Mouse (Mus musculus) neural tube, embryonic 15.5 days (tissue): Measurements from ENCODE around the gene Arhgef10l. TPM values are rescaled to one million over a fixed set of nuclear protein-coding genes. Genes with fewer than 3 reads are reported as not detected.
A peak's percentile ranks its signal among the peaks of the same experiment; 100 is the strongest.

Source experiments
- ATAC-seq: fragments of 200-750 bp; cut with Nextera tagmentation; 2 replicates; pipeline ENCODE4 v1.8.0; 2017; ENCODE audit warnings: mild to moderate bottlenecking, moderate TSS enrichment, moderate library complexity; ENCODE audit not compliant: low FRiP score
- H3K27ac ChIP-seq: fragments of 300-500 bp; sonication (generic); replicated peaks from 2 replicates; pipeline ENCODE4 v1.5.1; 2015; ENCODE audit warnings: mild to moderate bottlenecking, inconsistent platforms
- H3K27me3 ChIP-seq: fragments of 300-500 bp; sonication (generic); replicated peaks from 2 replicates; pipeline ENCODE4 v1.6.1; 2015; ENCODE audit warnings: inconsistent platforms
- H3K36me3 ChIP-seq: fragments of 300-500 bp; sonication (generic); 2 replicates; pipeline ENCODE4 v1.6.1; 2015; ENCODE audit warnings: inconsistent platforms
- H3K4me1 ChIP-seq: fragments of 300-500 bp; sonication (generic); 2 replicates; pipeline ENCODE4 v1.6.1; 2015; ENCODE audit warnings: inconsistent platforms
- H3K4me2 ChIP-seq: fragments of 300-500 bp; sonication (generic); 2 replicates; pipeline ENCODE4 v1.6.1; 2015; ENCODE audit warnings: inconsistent platforms, mild to moderate bottlenecking, moderate library complexity
- H3K4me3 ChIP-seq: fragments of 300-500 bp; sonication (generic); replicated peaks from 2 replicates; pipeline ENCODE4 v1.5.1; 2015; ENCODE audit warnings: mild to moderate bottlenecking, inconsistent platforms
- H3K9ac ChIP-seq: fragments of 300-500 bp; sonication (generic); replicated peaks from 2 replicates; pipeline ENCODE4 v1.6.1; 2015; ENCODE audit warnings: mild to moderate bottlenecking, inconsistent platforms
- H3K9me3 ChIP-seq: fragments of 300-500 bp; sonication (generic); replicated peaks from 2 replicates; pipeline ENCODE4 v1.6.1; 2016; ENCODE audit warnings: inconsistent platforms
- WGBS: fragments of 180-500 bp; shearing (Covaris S2); methylation state at CpG from one replicate; pipeline ENCODE4 v1.1.7; 2015; ENCODE audit warnings: mixed read lengths; 5-methylcytosine and 5-hydroxymethylcytosine counted together
- polyA plus RNA-seq: library from polyadenylated mRNA; unstranded; fragments of >200 nt; fragmentation: Nextera tagmentation; extraction: Ambion mirVana; gene quantifications from 2 replicates; pipeline ENCODE4 v1.2.1, GENCODE M21; 2015

Arhgef10l gene
- polyA plus RNA-seq, 1 experiment from 2014 or later: 23.6 TPM

DNA sequence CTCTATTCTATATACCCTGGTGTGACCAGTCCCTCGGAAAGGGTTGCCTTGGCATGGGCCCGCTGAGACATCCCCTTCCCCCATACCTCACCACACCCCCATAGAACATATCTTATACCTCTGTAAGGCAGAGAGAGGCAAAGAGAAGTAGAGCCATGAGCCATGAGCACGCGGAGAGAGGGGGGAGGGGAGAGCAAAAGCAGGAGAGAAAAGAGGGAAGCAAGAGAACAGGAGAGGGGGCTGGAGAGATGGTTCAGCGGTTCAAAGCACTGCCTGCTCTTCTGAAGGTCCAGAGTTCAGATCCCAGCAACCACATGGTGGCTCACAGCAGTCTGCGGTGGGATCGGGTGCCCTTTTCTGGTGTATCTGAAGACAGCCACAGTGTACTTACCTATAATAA lies 25.7 kb upstream of the Arhgef10l start:
- no peak overlapping the region for H3K9ac ChIP-seq
- H3K4me2 ChIP-seq: no peak overlapping the region
- H3K4me3 ChIP-seq: no peak overlapping the region
- H3K36me3 ChIP-seq: no peaks in the 10 kb centered on the region
- H3K4me1 ChIP-seq: no peaks in the 10 kb centered on the region
- ATAC-seq: no peak
- H3K9me3 ChIP-seq: no peaks in the 10 kb centered on the region
- WGBS: 62% methylated on average over 7 of the region's 7 CpGs
- no peaks in the 10 kb centered on the region for H3K27me3 ChIP-seq
- H3K27ac ChIP-seq: no peak overlapping the region

DNA sequence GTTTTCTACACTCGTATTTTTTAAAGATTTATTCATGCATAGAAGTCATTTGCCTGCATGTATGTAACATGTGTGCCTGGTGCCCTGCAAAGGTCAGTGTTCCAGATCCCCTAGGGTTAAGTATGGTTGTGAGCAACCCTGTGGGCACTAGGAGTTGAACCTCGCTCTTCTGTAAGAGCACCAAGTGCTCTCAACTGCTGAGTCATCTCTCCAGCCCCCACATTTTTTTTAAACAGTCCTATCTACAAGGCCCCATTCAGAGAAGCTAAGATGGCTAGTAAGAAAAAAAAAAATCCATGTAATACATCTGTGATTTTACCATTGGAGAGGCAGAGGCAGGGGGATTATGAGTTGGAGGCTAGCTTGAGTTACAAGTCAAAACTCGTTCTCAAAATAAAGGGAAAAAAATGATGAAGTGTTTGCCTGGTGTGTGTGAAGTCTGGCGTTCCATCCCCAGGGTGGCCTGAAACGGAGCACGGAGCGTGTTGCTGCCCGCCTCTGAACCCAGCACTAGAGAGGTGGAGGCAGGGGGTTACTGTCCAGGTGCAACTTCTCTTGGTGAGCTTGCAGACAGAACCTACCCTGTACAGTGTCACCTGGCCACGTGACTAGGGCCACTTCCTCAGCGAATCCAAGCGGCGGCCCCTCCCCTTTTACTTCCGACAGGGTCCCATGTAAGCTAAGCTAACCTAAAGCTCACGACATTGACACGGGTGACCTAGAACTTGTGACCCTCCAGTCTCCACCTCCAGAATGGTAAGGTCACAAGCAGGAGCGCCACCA lies 24.3 kb upstream of the Arhgef10l start:
- 80% methylated on average over 16 of the region's 16 CpGs for WGBS
- no peak overlapping the region for H3K27ac ChIP-seq

DNA sequence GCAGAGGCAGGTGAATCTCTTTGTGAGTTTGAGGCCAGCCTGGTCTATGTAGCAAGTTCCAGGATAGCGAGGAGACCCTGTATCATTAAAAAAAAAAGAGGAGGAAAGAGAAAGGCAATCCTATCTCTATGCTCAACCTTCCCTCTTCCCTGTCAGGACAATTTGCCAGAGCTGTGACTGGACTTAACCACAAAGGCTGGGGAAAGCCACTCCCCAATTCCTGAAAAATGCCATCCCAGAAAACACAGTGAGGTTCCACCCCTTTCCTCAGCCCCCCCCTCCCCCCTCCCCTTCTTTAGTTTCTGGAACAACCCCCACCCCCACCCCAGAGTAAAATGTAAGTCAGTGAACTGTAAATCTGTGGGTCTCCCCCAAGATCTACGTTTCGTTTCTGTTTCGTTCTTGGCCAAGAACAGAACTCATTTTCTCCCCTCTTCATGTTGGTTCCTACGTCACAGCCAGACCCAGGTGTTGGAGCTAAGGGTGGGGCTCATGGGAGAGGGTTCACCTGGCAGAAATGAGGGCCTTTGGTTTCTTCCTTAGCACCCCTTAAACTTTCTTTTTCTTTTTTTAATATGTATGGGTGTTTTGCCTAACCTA lies 23.1 kb upstream of the Arhgef10l start:
- no peak for ATAC-seq
- no peak overlapping the region for H3K4me2 ChIP-seq
- H3K36me3 ChIP-seq: no peaks in the 10 kb centered on the region
- H3K9me3 ChIP-seq: no peaks in the 10 kb centered on the region
- H3K27ac ChIP-seq: no peak overlapping the region
- H3K4me3 ChIP-seq: no peak overlapping the region
- H3K4me1 ChIP-seq: peaks cover 13% of the 10 kb centered on the region
- no peaks in the 10 kb centered on the region for H3K27me3 ChIP-seq
- H3K9ac ChIP-seq: no peak overlapping the region
- WGBS: 89% methylated on average over 5 of the region's 5 CpGs

More for the DNA sequence above, 24.3 kb upstream of the Arhgef10l start:
- Histone ChIP-seq H3K4me2 (no peak overlapping the region), H3K4me3 (no peak overlapping the region), H3K9ac (no peak overlapping the region), H3K36me3 (no peaks in the 10 kb centered on the region), H3K9me3 (no peaks in the 10 kb centered on the region), H3K27me3 (no peaks in the 10 kb centered on the region), H3K4me1 (peaks cover 1% of the 10 kb centered on the region; the same call in 1 of the 2 replicates)
- ATAC-seq: no peak

DNA sequence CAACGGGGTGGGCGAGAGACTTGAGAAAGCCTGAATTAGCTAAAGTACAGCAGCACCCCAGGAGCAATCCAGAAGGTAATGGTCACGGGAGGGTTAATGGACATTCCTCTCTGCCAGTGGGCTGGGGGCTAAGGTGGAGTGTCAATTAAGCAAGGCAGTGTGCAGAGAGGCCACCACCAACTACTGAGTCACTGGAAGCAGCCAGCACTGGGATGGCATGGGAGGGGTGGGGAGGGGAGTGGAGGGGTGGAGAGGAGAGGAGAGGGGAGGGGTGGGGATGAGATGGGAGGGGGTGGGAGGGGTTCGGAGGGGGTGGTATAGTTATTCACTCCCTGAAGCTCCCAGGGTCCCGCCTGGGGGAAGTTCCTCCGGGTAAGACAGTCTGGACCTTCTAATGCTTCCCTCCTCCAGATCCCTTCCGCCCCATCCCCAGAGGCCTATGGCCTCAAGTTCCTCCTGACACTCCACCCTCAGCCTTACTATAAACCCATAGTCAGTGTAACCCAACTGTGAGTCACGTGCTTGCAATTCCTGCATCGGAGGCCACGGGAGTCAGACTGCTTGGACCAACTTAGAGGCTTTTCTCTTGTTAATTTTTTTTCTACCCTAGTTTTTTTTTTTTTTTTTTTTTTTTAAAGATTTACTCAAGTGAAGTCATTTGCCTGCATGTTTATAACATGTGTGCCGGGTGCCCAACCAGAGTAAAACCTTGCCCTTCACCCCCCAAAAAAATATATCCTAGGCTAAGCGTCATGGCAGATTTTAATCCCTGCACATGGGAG lies 22.4 kb upstream of the Arhgef10l start:
- no peak overlapping the region for H3K27ac ChIP-seq
- H3K4me2 ChIP-seq: no peak overlapping the region
- WGBS: 63% methylated on average over 10 of the region's 12 CpGs
- peaks cover 17% of the 10 kb centered on the region for H3K4me1 ChIP-seq
- no peaks in the 10 kb centered on the region for H3K27me3 ChIP-seq
- H3K9me3 ChIP-seq: no peaks in the 10 kb centered on the region
- no peak overlapping the region for H3K4me3 ChIP-seq
- H3K9ac ChIP-seq: no peak overlapping the region
- no peaks in the 10 kb centered on the region for H3K36me3 ChIP-seq
- ATAC-seq: no peak

DNA sequence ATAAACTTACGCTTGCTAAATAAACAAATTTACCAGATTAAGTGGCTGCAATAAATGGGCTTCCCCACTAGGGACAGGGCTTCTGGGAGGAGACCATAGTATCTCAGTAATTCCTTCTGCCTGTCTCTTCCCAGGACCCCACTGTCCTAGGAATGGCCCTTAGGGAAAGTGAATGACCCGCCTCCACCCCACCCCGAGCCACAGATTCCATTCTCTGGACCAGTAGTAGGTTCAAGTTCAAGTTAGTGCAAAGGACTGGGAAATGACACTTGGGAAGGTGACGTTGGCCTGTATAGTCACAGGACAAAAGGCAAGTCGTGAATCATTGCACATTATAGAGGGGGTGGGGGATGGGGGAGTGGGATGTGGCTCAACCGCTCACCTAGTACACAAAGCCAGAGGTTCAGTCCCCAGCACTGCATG lies 19.1 kb upstream of the Arhgef10l start:
- ATAC-seq: no peak
- H3K4me2 ChIP-seq: peak overlapping the region; percentile 42
- 17% methylated on average over 6 of the region's 6 CpGs for WGBS

DNA sequence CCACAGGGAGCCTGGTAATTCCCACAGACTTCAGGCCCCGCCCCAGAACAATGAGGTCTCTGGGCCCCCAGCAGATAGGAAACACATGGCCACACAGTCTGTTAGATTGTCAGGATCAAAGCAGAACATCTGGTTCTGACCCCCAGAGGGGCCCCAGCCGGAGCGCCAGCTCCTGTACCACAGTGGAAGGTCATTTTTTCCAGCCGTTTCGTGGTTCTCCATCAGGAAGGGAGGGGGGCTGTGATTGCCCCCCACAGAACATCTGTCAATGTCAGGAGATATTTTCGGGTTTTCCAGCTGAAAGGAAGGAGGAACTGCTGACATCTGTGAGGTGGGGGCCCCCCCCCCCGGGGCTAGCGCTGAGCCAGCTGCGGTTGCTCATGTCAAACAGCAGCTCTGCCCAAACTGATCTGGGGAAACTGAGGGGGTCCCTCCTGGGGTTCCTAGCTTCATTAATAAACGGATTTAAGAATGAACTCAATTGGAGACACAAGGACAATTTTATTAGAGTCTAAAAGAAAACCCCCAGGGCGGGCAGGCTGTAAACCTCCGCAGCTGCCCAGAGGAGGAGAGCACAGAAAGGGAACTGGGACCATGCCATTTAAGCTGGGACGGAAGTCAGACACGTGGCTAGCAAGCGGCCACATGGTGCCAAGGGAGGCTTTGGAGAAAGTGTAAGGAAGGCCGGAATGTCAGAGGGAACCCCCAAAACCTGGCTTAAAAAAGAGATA lies 18.5 kb upstream of the Arhgef10l start:
- no peak overlapping the region for H3K9ac ChIP-seq

More for the DNA sequence above, 19.1 kb upstream of the Arhgef10l start:
- Histone ChIP-seq H3K36me3 (no peaks in the 10 kb centered on the region), H3K9me3 (no peaks in the 10 kb centered on the region), H3K27me3 (no peaks in the 10 kb centered on the region), H3K27ac (no peak overlapping the region), H3K9ac (no peak overlapping the region), H3K4me1 (peaks cover 17% of the 10 kb centered on the region), H3K4me3 (no peak overlapping the region)

DNA sequence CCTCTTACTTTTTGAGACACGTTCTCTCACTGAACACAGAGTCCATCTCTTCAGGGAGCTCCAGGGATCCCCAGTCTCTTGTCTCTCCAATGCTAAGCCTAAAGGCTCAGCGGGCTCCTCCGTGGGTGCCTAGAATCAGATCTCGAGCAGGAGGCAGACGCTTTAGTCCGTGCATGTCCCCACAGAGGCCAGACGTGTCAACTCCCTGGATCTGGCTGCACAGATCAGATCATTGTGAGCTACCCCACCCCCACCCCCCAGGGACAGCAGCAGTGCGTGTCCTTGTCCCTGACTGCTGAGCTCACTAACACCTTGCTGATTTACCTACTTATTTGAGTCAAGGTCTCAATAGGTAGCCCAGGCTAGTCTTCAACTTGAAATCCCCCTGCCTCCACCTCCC lies 17.8 kb upstream of the Arhgef10l start:
- H3K4me1 ChIP-seq: peaks cover 19% of the 10 kb centered on the region
- WGBS: 38% methylated on average over 8 of the region's 8 CpGs
- no peaks in the 10 kb centered on the region for H3K9me3 ChIP-seq
- H3K4me2 ChIP-seq: peak overlapping the region; percentile 42; the same call in 1 of the 2 replicates
- no peak overlapping the region for H3K4me3 ChIP-seq
- no peaks in the 10 kb centered on the region for H3K36me3 ChIP-seq
- H3K27me3 ChIP-seq: no peaks in the 10 kb centered on the region
- ATAC-seq: no peak
- H3K27ac ChIP-seq: no peak overlapping the region
- H3K9ac ChIP-seq: no peak overlapping the region

More for the DNA sequence above, 18.5 kb upstream of the Arhgef10l start:
- Histone ChIP-seq H3K9me3 (no peaks in the 10 kb centered on the region), H3K4me1 (peaks cover 19% of the 10 kb centered on the region), H3K4me3 (no peak overlapping the region), H3K4me2 (peak overlapping the region; percentile 42), H3K27ac (no peak overlapping the region), H3K27me3 (no peaks in the 10 kb centered on the region), H3K36me3 (no peaks in the 10 kb centered on the region)
- 2% methylated on average over 16 of the region's 16 CpGs for WGBS
- ATAC-seq: no peak

DNA sequence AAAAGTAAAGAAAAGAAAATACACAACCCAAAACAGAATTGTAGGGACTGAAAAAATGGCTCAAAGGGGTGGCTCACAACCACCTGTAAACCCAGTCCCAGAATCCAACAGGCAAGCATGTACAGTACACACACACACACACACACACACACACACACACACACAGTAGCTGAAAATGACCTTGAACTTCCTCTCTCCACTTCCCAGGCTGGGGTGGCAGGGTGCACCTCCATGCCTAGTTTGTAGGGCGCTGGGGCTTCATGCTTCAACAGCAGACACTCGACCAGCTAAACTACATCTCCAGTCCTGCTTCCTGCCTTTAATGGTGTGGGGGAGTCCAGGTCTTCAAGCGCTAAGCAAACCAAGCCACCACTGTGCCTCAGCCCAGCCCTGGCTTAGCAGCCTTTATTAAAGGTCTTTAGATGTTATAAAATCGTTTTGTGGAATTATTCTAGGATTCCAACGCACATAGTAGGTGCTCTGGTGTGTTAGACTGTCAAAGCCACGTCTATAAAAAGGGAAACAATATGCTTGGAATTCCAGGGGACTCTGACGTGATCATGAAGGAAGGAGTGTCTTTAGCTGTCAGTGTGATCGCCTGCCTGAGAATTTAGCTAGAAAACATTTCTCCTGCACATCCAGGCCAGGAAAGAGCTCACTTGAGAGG lies 15.1 kb upstream of the Arhgef10l start:
- ATAC-seq: no peak
- Histone ChIP-seq H3K36me3 (no peaks in the 10 kb centered on the region), H3K4me3 (no peak overlapping the region), H3K27me3 (no peaks in the 10 kb centered on the region), H3K9me3 (no peaks in the 10 kb centered on the region), H3K27ac (no peak overlapping the region), H3K4me1 (peaks cover 19% of the 10 kb centered on the region), H3K9ac (no peak overlapping the region), H3K4me2 (no peak overlapping the region)
- 67% methylated on average over 8 of the region's 8 CpGs for WGBS

DNA sequence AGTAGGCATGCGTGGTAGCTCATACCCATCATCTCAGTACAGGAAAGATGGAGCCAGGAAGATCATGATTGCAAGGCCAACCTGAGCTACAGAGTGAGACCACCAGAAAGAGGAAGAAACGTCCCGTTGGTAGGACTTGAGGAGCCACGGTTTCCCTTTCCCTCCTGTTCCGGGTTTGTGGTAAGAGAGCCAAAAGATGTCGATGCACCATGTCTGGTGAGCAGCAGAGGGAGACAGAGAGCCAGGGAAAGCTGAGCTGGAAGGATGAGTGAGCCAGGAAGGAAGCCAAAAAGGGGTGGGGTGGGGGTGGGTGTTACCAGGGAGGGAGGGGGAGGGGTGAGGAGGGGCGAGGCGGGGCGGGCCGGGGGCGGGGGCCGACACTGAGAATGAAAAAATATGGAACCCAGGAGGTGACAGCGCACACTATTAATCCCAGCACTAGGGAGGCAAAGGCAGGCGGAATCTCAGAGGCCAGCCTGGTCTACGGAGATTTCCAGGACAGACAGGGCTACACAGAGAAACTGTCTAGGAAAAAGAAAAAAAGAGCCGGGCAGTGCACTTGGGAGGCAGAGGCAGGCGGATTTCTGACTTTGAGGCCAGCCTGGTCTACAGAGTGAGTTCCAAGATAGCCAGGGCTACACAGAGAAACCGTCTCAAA lies 14.0 kb upstream of the Arhgef10l start:
- Histone ChIP-seq H3K4me1 (peaks cover 16% of the 10 kb centered on the region), H3K27ac (no peak overlapping the region), H3K4me2 (peak overlapping the region; percentile 37), H3K9ac (no peak overlapping the region), H3K9me3 (no peaks in the 10 kb centered on the region), H3K36me3 (no peaks in the 10 kb centered on the region), H3K27me3 (no peaks in the 10 kb centered on the region), H3K4me3 (no peak overlapping the region)
- WGBS: 29% methylated on average over 15 of the region's 18 CpGs
- no peak for ATAC-seq

DNA sequence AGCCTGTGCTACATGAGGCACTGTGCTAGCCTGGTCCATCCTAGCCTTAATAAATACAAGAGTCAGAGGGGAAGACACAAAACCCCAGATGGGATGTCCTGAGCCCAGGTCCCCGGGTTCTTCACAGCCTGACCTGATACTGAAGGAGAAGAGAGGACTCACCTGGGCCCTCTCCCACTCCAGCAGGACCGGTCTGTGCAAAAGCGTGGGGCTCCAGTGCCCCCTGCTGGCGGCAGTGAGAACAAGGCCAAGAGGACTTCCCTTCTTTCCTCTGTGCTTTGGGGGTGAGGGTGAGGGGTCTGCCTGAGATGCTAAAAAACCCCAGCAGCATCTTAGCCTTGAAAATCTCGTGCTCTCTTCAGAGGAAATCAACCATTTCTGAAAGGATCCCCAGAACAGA lies 13.2 kb upstream of the Arhgef10l start:
- Histone ChIP-seq H3K4me1 (peaks cover 8% of the 10 kb centered on the region), H3K27ac (no peak overlapping the region), H3K9ac (no peak overlapping the region), H3K27me3 (no peaks in the 10 kb centered on the region), H3K36me3 (no peaks in the 10 kb centered on the region), H3K9me3 (no peaks in the 10 kb centered on the region), H3K4me3 (no peak overlapping the region), H3K4me2 (no peak overlapping the region)
- WGBS: 19% methylated on average over 5 of the region's 5 CpGs
- peak; percentile 8; the same call in 1 of the 2 replicates for ATAC-seq
